Mouse (Mus musculus) gastrocnemius, postnatal 4 days (tissue): ENCODE data around the gene Prim1. TPM values are rescaled to one million over a fixed set of nuclear protein-coding genes. Genes with fewer than 3 reads are reported as not detected.
"Not testable (repeated sequence)": the region's sequence is repeated elsewhere in the genome, so short reads cannot be mapped to it uniquely, and the experiment has no call there.

Source experiments
- DNase-seq, 2 experiments: peaks; one replicate each; pipeline ENCODE4 v3.0.0; 2021 to 2022; ENCODE audit warnings: low spot score in 2 of 2, mixed read lengths in 2 of 2
- total RNA-seq, 2 experiments: library from RNA; stranded (reverse); gene quantifications; 2 replicates each; pipeline ENCODE4 v1.2.3; 2021

Prim1 gene
- total RNA-seq, 2 experiments from 2014 or later = 15.4 to 15.5 TPM

GRCm38 (mm10) chr10:128069201-128069600, 54.2 kb downstream of the Prim1 start:
- no peak for DNase-seq

DNA sequence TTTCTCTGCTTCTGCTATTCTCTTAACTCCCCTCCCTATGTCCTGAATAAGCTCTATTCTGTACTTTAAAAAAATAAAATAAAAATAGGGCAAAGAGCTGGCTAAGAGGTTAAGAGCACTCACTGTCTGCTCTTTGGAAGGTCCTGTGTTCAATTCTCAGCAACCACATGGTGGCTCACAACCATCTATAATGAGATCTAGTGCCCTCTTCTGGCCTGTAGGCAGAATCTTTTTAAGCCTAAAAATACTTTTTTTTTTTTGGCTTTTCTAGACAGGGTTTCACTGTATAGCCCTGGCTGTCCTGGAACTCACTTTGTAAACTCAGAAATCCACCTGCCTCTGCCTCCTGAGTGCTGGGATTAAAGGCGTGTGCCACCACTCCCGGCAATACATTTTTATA, 55.5 kb downstream of the Prim1 start:
- DNase-seq = not testable (repeated sequence)

GRCm38 (mm10) chr10:128078269-128078668, 63.3 kb downstream of the Prim1 start:
- DNase-seq = not testable (repeated sequence)

Other genes starting within 250 kb of the Prim1 start
- gene Rdh9, start 238.8 kb upstream of the Prim1 start, total RNA-seq = under 1 TPM in 1 of 2 experiments, not detected in 1; 0.34 TPM
- gene Rdh16, start 214.0 kb upstream of the Prim1 start, total RNA-seq = under 1 TPM in 1 of 2 experiments, not detected in 1; 0.12 TPM
- gene Rdh19, start 165.2 kb upstream of the Prim1 start, total RNA-seq = not detected
- not detected for gene Rdh16f2, start 148.7 kb upstream of the Prim1 start, total RNA-seq
- gene Rdh7, start 126.4 kb upstream of the Prim1 start, total RNA-seq = under 1 TPM in 1 of 2 experiments, not detected in 1; 0.52 TPM
- not detected for gene Sdr9c7, start 116.7 kb upstream of the Prim1 start, total RNA-seq
- gene Hsd17b6, start 7.6 kb upstream of the Prim1 start, total RNA-seq = under 1 TPM in 1 of 2 experiments, not detected in 1; 0.44 TPM
- 100 to 1,000 TPM; 673 TPM for gene Naca, start 20.4 kb downstream of the Prim1 start, total RNA-seq
- 100 to 1,000 TPM; 108 to 110 TPM for gene Ptges3, start 43.8 kb downstream of the Prim1 start, total RNA-seq
- 1,000 to 10,000 TPM; 3,386 to 3,414 TPM for gene Atp5b, start 68.1 kb downstream of the Prim1 start, total RNA-seq
- 10 to 100 TPM; 24.4 to 24.8 TPM for gene Baz2a, start 76.4 kb downstream of the Prim1 start, total RNA-seq
- 10 to 100 TPM; 83.8 to 85.3 TPM for gene Rbms2, start 165.1 kb downstream of the Prim1 start, total RNA-seq
- gene Gls2, start 179.3 kb downstream of the Prim1 start, total RNA-seq = 1 to 10 TPM; 1.5 to 2.1 TPM
- 10 to 100 TPM; 33.2 to 34.9 TPM for gene Spryd4, start 196.6 kb downstream of the Prim1 start, total RNA-seq
- gene Mip, start 210.7 kb downstream of the Prim1 start, total RNA-seq = not detected
- 10 to 100 TPM; 12.7 to 14.7 TPM for gene Timeless, start 216.9 kb downstream of the Prim1 start, total RNA-seq
- gene Apon, start 238.9 kb downstream of the Prim1 start, total RNA-seq = under 1 TPM; 0.32 to 0.70 TPM